Mouse (Mus musculus) intestine, postnatal 0 days (tissue): ENCODE results near the gene Slc35e2. TPM values are rescaled to one million over a fixed set of nuclear protein-coding genes. Genes with fewer than 3 reads are reported as not detected.

Experiments
- ATAC-seq: fragments of 200-750 bp; cut with Nextera tagmentation; 2 replicates; pipeline ENCODE4 v1.8.0; 2017; ENCODE audit warnings: mild to moderate bottlenecking, moderate TSS enrichment, moderate library complexity
- H3K27ac ChIP-seq: fragments of 300-500 bp; sonication (generic); 2 replicates; pipeline ENCODE4 v1.5.1; 2014; ENCODE audit warnings: mild to moderate bottlenecking, low read depth, low read length, moderate library complexity
- H3K27me3 ChIP-seq: fragments of 300-500 bp; sonication (generic); replicated peaks from 2 replicates; pipeline ENCODE4 v1.6.1; 2014; ENCODE audit warnings: low read length, mixed read lengths; ENCODE audit not compliant: control insufficient read depth, insufficient read depth
- H3K36me3 ChIP-seq: fragments of 300-500 bp; sonication (generic); 2 replicates; pipeline ENCODE4 v1.6.1; 2014; ENCODE audit warnings: mild to moderate bottlenecking, moderate library complexity; ENCODE audit not compliant: control insufficient read depth, insufficient read depth
- H3K4me1 ChIP-seq: fragments of 300-500 bp; sonication (generic); replicated peaks from 2 replicates; pipeline ENCODE4 v1.6.1; 2014; ENCODE audit warnings: antibody characterized with exemption, low read length, mixed read lengths; ENCODE audit not compliant: control insufficient read depth, insufficient read depth
- H3K4me2 ChIP-seq: fragments of 300-500 bp; sonication (generic); replicated peaks from 2 replicates; pipeline ENCODE4 v1.6.1; 2014; ENCODE audit warnings: low read depth, mild to moderate bottlenecking, moderate library complexity
- H3K4me3 ChIP-seq: fragments of 300-500 bp; sonication (generic); 2 replicates; pipeline ENCODE4 v1.5.1; 2014; ENCODE audit warnings: low read depth, low read length
- H3K9ac ChIP-seq: fragments of 300-500 bp; sonication (generic); 2 replicates; pipeline ENCODE4 v1.6.1; 2014; ENCODE audit warnings: mild to moderate bottlenecking, low read depth, low read length
- H3K9me3 ChIP-seq: fragments of 300-500 bp; sonication (generic); 2 replicates; pipeline ENCODE4 v1.6.1; 2016; ENCODE audit warnings: mixed run types; ENCODE audit not compliant: control insufficient read depth
- CTCF ChIP-seq: sonication (generic); IDR thresholded peaks from 2 replicates; pipeline ENCODE4 v1.5.1; 2016; ENCODE audit warnings: low read depth, mild to moderate bottlenecking, control low read depth, antibody characterized with exemption, moderate library complexity
- WGBS: fragments of 180-500 bp; shearing (Covaris S2); extraction: QIAGEN DNeasy Blood & Tissue Kit; methylation state at CpG from one replicate; pipeline ENCODE4 v1.1.7; 2014; 5-methylcytosine and 5-hydroxymethylcytosine counted together
- polyA plus RNA-seq: library from polyadenylated mRNA; unstranded; fragments of >200 nt; fragmentation: Nextera tagmentation; extraction: Ambion mirVana; gene quantifications from 2 replicates; pipeline ENCODE4 v1.2.1, GENCODE M21; 2015

The Slc35e2 gene
- polyA plus RNA-seq, 1 experiment from 2014 or later, result 5.1 TPM

GRCm38 (mm10) chr4:155561661-155562442 is 39.4 kb upstream of the Slc35e2 start, which contains the start of gene Nadk:
Nadk (plus strand) TSS chr4:155562378.
- 44% methylated on average over 7 of the region's 7 CpGs for WGBS
- Histone ChIP-seq H3K4me1 (peaks cover 6% of the 10 kb centered on the region; the same call in 1 of the 2 replicates), H3K9ac (peak within 1 kb of the TSS; percentile 23; the same call in 1 of the 2 replicates), H3K36me3 (peaks cover 35% of the 10 kb centered on the region), H3K9me3 (no peaks in the 10 kb centered on the region), H3K4me2 (peak within 1 kb of the TSS; percentile 86), H3K27ac (peak within 1 kb of the TSS; percentile 66), H3K4me3 (peak within 1 kb of the TSS; percentile 77), H3K27me3 (no peaks in the 10 kb centered on the region)
- no peak for TF ChIP-seq CTCF
- ATAC-seq, result no peak

- H3K4me2 ChIP-seq, result peak overlapping the region; percentile 86
- no peaks in the 10 kb centered on the region for H3K9me3 ChIP-seq
- H3K36me3 ChIP-seq, result peaks cover 26% of the 10 kb centered on the region
- TF ChIP-seq CTCF, result no peak
- WGBS, result under 1% methylated on average over 18 of the region's 19 CpGs
- H3K27ac ChIP-seq, result peak overlapping the region; percentile 66
- H3K4me3 ChIP-seq, result peak overlapping the region; percentile 77
- H3K9ac ChIP-seq, result 0 out of 2 replicates have a peak overlapping the region, but pooled peaks have one; percentile 23
- no peak for ATAC-seq
- peaks cover 6% of the 10 kb centered on the region; the same call in 1 of the 2 replicates for H3K4me1 ChIP-seq
- H3K27me3 ChIP-seq, result no peaks in the 10 kb centered on the region
These were observed 38.4 kb upstream of the Slc35e2 start for GRCm38 (mm10) chr4:155562725-155563399.

- peak overlapping the region; percentile 77 for H3K4me3 ChIP-seq
- H3K36me3 ChIP-seq, result peaks cover 19% of the 10 kb centered on the region
- under 1% methylated on average over 68 of the region's 69 CpGs for WGBS
- H3K27me3 ChIP-seq, result no peaks in the 10 kb centered on the region
- peak overlapping the region; percentile 73 for H3K9ac ChIP-seq
- no peaks in the 10 kb centered on the region for H3K9me3 ChIP-seq
- TF ChIP-seq CTCF, result peak; percentile 76
- ATAC-seq, result peak; percentile 94
- peak overlapping the region; percentile 86 for H3K4me2 ChIP-seq
- peaks cover 6% of the 10 kb centered on the region; the same call in 1 of the 2 replicates for H3K4me1 ChIP-seq
- peak overlapping the region; percentile 94 for H3K27ac ChIP-seq
These were observed 37.6 kb upstream of the Slc35e2 start for GRCm38 (mm10) chr4:155563400-155564231.

GRCm38 (mm10) chr4:155564315-155565069 is 36.7 kb upstream of the Slc35e2 start:
- Histone ChIP-seq H3K4me1 (peaks cover 6% of the 10 kb centered on the region; the same call in 1 of the 2 replicates), H3K27ac (peak overlapping the region; percentile 94), H3K4me2 (peak overlapping the region; percentile 86), H3K4me3 (peak overlapping the region; percentile 77), H3K9ac (peak overlapping the region; percentile 73), H3K36me3 (peaks cover 16% of the 10 kb centered on the region), H3K27me3 (no peaks in the 10 kb centered on the region), H3K9me3 (no peaks in the 10 kb centered on the region)
- WGBS, result 7% methylated on average over 20 of the region's 20 CpGs
- TF ChIP-seq CTCF, result no peak
- ATAC-seq, result no peak

GRCm38 (mm10) chr4:155566555-155566954 is 34.7 kb upstream of the Slc35e2 start:
- no peak overlapping the region for H3K4me2 ChIP-seq
- no peaks in the 10 kb centered on the region for H3K9me3 ChIP-seq
- TF ChIP-seq CTCF, result peak; percentile 28; the same call in 1 of the 2 replicates
- H3K4me3 ChIP-seq, result no peak overlapping the region
- WGBS, result 49% methylated on average over 8 of the region's 8 CpGs
- H3K27me3 ChIP-seq, result no peaks in the 10 kb centered on the region
- peaks cover 6% of the 10 kb centered on the region; the same call in 1 of the 2 replicates for H3K4me1 ChIP-seq
- H3K9ac ChIP-seq, result no peak overlapping the region
- ATAC-seq, result no peak
- no peak overlapping the region; the same call in 1 of the 2 replicates for H3K27ac ChIP-seq
- no peaks in the 10 kb centered on the region for H3K36me3 ChIP-seq
